ENCODE assay signal across 12 mouse cellular contexts in genomic region chr7:127234777-127235176, GRCm38 (mm10). TPM values are rescaled to one million over a fixed set of nuclear protein-coding genes. Genes with fewer than 3 reads are reported as not detected.
DNase-seq lines count a peak whose midpoint lies in the region; ATAC-seq and TF ChIP-seq lines count a peak whose summit lies in the region.
"Had no signal": no experiment of that assay in that cellular context is flagged by ENCODE, and none has a peak within 500 bp of the region (broad histone marks: within the 10 kb centered on the region; RNA-seq: fewer than 3 reads in every experiment).

No protein-coding gene starts in this region.

- H3K4me2 ChIP-seq in heart, embryonic 12.5 days, result 0 out of 2 replicates have a peak overlapping the region, but pooled peaks have one; percentile 4
- peak overlapping the region; percentile 87 for H3K4me2 ChIP-seq in hindbrain, embryonic 13.5 days
- H3K4me2 ChIP-seq in neural tube, embryonic 14.5 days (ENCODE audit: low read depth, low read length), result 0 out of 2 replicates have a peak overlapping the region, but pooled peaks have one; percentile 0

- no peaks in the 10 kb centered on the region for H3K9me3 ChIP-seq in heart, embryonic 12.5 days (replicated peaks)
- no peaks in the 10 kb centered on the region for H3K9me3 ChIP-seq in hindbrain, embryonic 13.5 days
- no peaks in the 10 kb centered on the region for H3K9me3 ChIP-seq in neural tube, embryonic 14.5 days (ENCODE audit: control insufficient read depth, low read length)
- H3K9me3 ChIP-seq: embryonic facial prominence, embryonic 15.5 days had no signal

- no peak for DNase-seq in heart, postnatal 4 days
- DNase-seq in ovary, adult 18-20 months (ENCODE audit: low spot score), result peak; percentile 51
- no peak for DNase-seq in ovary, postnatal 14 days (ENCODE audit: low spot score)
- DNase-seq in kidney, adult 11 months, result no peak
- DNase-seq in heart, adult 2 months, result no peak
- DNase-seq: heart, postnatal 14 days; thymus, postnatal 14 days had no signal

- no peak for ATAC-seq in heart, embryonic 12.5 days (ENCODE audit: insufficient number of reproducible peaks, low FRiP score)
- no peak for ATAC-seq in hindbrain, embryonic 13.5 days (ENCODE audit: low FRiP score)
- no peak for ATAC-seq in neural tube, embryonic 14.5 days (ENCODE audit: low read depth)
- ATAC-seq: lung, postnatal 0 days had no signal

- no peak for TF ChIP-seq EP300 in heart, adult 2 months (IDR thresholded peaks at IDR 0.05; ENCODE audit: insufficient read depth, low read depth, low read length)

- TF ChIP-seq CTCF in heart, adult 2 months (IDR thresholded peaks at IDR 0.05), result no peak

- peaks cover 57% of the 10 kb centered on the region for H3K36me3 ChIP-seq in heart, embryonic 12.5 days
- peaks cover 52% of the 10 kb centered on the region for H3K36me3 ChIP-seq in hindbrain, embryonic 13.5 days
- H3K36me3 ChIP-seq in neural tube, embryonic 14.5 days (ENCODE audit: control insufficient read depth, insufficient read depth, low read length), result peaks cover 23% of the 10 kb centered on the region
- peaks cover 4% of the 10 kb centered on the region for H3K36me3 ChIP-seq in heart, adult 2 months (ENCODE audit: control insufficient read depth, insufficient read depth, low read length)

- peaks cover 3% of the 10 kb centered on the region for H3K79me2 ChIP-seq in heart, adult 2 months (replicated peaks; ENCODE audit: control insufficient read depth, insufficient read depth, low read length)

- no peak overlapping the region for H3K4me3 ChIP-seq in heart, embryonic 12.5 days
- H3K4me3 ChIP-seq in hindbrain, embryonic 13.5 days, result no peak overlapping the region
- H3K4me3 ChIP-seq in neural tube, embryonic 14.5 days (ENCODE audit: low read depth, low read length), result no peak overlapping the region
- H3K4me3 ChIP-seq in heart, adult 2 months, result no peak overlapping the region

- intact Hi-C loops in heart, adult 2 months (cut with DNase I), result loop anchor here (5.0 kb wide), 1 partner anchor 117 kb away; no protein-coding TSS in a partner anchor

- no peaks in the 10 kb centered on the region for H3K27me3 ChIP-seq in heart, embryonic 12.5 days (replicated peaks)
- no peaks in the 10 kb centered on the region for H3K27me3 ChIP-seq in hindbrain, embryonic 13.5 days
- 0 out of 2 replicates have a peak, but pooled peaks cover 2% of the 10 kb centered on the region for H3K27me3 ChIP-seq in neural tube, embryonic 14.5 days (ENCODE audit: control insufficient read depth, insufficient read depth, low read length)
- no peaks in the 10 kb centered on the region for H3K27me3 ChIP-seq in heart, adult 2 months (ENCODE audit: control insufficient read depth, insufficient read depth, low read length)
- H3K27me3 ChIP-seq: embryonic facial prominence, embryonic 15.5 days had no signal

- H3K9ac ChIP-seq in heart, embryonic 12.5 days, result peak overlapping the region; percentile 51; the same call in 1 of the 2 replicates
- H3K9ac ChIP-seq in hindbrain, embryonic 13.5 days, result no peak overlapping the region
- H3K9ac ChIP-seq in neural tube, embryonic 14.5 days (replicated peaks; ENCODE audit: low read depth, low read length), result no peak overlapping the region
- no peak overlapping the region for H3K9ac ChIP-seq in heart, adult 2 months (ENCODE audit: low read depth, low read length)
- H3K9ac ChIP-seq: embryonic facial prominence, embryonic 15.5 days had no signal

- H3K27ac ChIP-seq in heart, embryonic 12.5 days (ENCODE audit: poor library complexity, severe bottlenecking), result no peak overlapping the region
- no peak overlapping the region for H3K27ac ChIP-seq in hindbrain, embryonic 13.5 days
- no peak overlapping the region for H3K27ac ChIP-seq in neural tube, embryonic 14.5 days (ENCODE audit: low read depth, low read length)
- no peak overlapping the region for H3K27ac ChIP-seq in heart, adult 2 months
- H3K27ac ChIP-seq: embryonic facial prominence, embryonic 15.5 days had no signal

- H3K4me1 ChIP-seq in heart, embryonic 12.5 days (replicated peaks), result peaks cover 27% of the 10 kb centered on the region
- peaks cover 52% of the 10 kb centered on the region for H3K4me1 ChIP-seq in hindbrain, embryonic 13.5 days (replicated peaks)
- peaks cover 22% of the 10 kb centered on the region for H3K4me1 ChIP-seq in neural tube, embryonic 14.5 days (ENCODE audit: control insufficient read depth, insufficient read depth, low read length)
- H3K4me1 ChIP-seq in heart, adult 2 months (ENCODE audit: control insufficient read depth, insufficient read depth, low read length), result peaks cover 5% of the 10 kb centered on the region

- TF ChIP-seq POLR2A in heart, adult 2 months (IDR thresholded peaks at IDR 0.05; ENCODE audit: insufficient read depth, low read depth, low read length), result no peak

- 94% methylated on average over 2 of the region's 2 CpGs for WGBS in heart, embryonic 12.5 days
- WGBS in hindbrain, embryonic 13.5 days, result 94% methylated on average over 2 of the region's 2 CpGs
- 90% methylated on average over 2 of the region's 2 CpGs for WGBS in neural tube, embryonic 14.5 days
- WGBS in heart, adult 2 months, result 100% methylated on average over 2 of the region's 2 CpGs

RNA-seq across cellular contexts. Expression of gene Sept1, which starts 1.8 kb away (rescaled TPM):
- polyA plus RNA-seq in heart, embryonic 12.5 days (2016; fragmentation: Nextera tagmentation; extraction: Ambion mirVana), result 22.1 and 28.2 TPM in 2 replicates
- total RNA-seq in heart, postnatal 4 days (2021), result 10 to 100 TPM; 11.2 to 12.1 TPM
- 21.8 and 23.1 TPM in 2 replicates for polyA plus RNA-seq in hindbrain, embryonic 13.5 days (2015; fragmentation: Nextera tagmentation; extraction: Ambion mirVana)
- polyA plus RNA-seq in neural tube, embryonic 14.5 days (2014; fragmentation: Nextera tagmentation; extraction: Ambion mirVana), result 7.2 and 9.1 TPM in 2 replicates
- total RNA-seq in heart, adult 2 months (2021), result 1 to 10 TPM; 2.5 to 4.7 TPM
- polyA plus RNA-seq in heart, adult 2 months (2012; rRNA removed), result 6.2 and 13.0 TPM in 2 replicates

RNA-seq across cellular contexts. Expression of gene Zfp553, which starts 1.9 kb away (rescaled TPM):
- 23.8 and 25.3 TPM in 2 replicates for polyA plus RNA-seq in heart, embryonic 12.5 days (2016; fragmentation: Nextera tagmentation; extraction: Ambion mirVana)
- total RNA-seq in heart, postnatal 4 days (2021), result 10 to 100 TPM in 1 of 2 experiments, 1 to 10 TPM in 1; 9.2 to 10.8 TPM
- polyA plus RNA-seq in hindbrain, embryonic 13.5 days (2015; fragmentation: Nextera tagmentation; extraction: Ambion mirVana), result 58.8 and 61.9 TPM in 2 replicates
- 21.5 and 24.0 TPM in 2 replicates for polyA plus RNA-seq in neural tube, embryonic 14.5 days (2014; fragmentation: Nextera tagmentation; extraction: Ambion mirVana)
- total RNA-seq in heart, adult 2 months (2021), result 1 to 10 TPM; 6.0 to 6.3 TPM
- polyA plus RNA-seq in heart, adult 2 months (2012; rRNA removed), result 5.0 and 6.5 TPM in 2 replicates

RNA-seq across cellular contexts. Expression of gene Zfp771, which starts 9.3 kb away (rescaled TPM):
- 32.7 and 34.4 TPM in 2 replicates for polyA plus RNA-seq in heart, embryonic 12.5 days (2016; fragmentation: Nextera tagmentation; extraction: Ambion mirVana)
- total RNA-seq in heart, postnatal 4 days (2021), result 10 to 100 TPM; 11.6 to 14.2 TPM
- 54.4 and 57.4 TPM in 2 replicates for polyA plus RNA-seq in hindbrain, embryonic 13.5 days (2015; fragmentation: Nextera tagmentation; extraction: Ambion mirVana)
- 68.1 and 68.8 TPM in 2 replicates for polyA plus RNA-seq in neural tube, embryonic 14.5 days (2014; fragmentation: Nextera tagmentation; extraction: Ambion mirVana)
- total RNA-seq in heart, adult 2 months (2021), result 10 to 100 TPM; 14.7 to 21.0 TPM
- 16.9 and 30.0 TPM in 2 replicates for polyA plus RNA-seq in heart, adult 2 months (2012; rRNA removed)

RNA-seq across cellular contexts. Expression of gene Dctpp1, which starts 25.7 kb away (rescaled TPM):
- polyA plus RNA-seq in heart, embryonic 12.5 days (2016; fragmentation: Nextera tagmentation; extraction: Ambion mirVana), result 162 and 163 TPM in 2 replicates
- total RNA-seq in heart, postnatal 4 days (2021), result 10 to 100 TPM; 62.0 to 64.5 TPM
- polyA plus RNA-seq in hindbrain, embryonic 13.5 days (2015; fragmentation: Nextera tagmentation; extraction: Ambion mirVana), result 121 and 124 TPM in 2 replicates
- polyA plus RNA-seq in neural tube, embryonic 14.5 days (2014; fragmentation: Nextera tagmentation; extraction: Ambion mirVana), result 109 and 138 TPM in 2 replicates
- total RNA-seq in heart, adult 2 months (2021), result 10 to 100 TPM; 38.7 to 44.6 TPM
- polyA plus RNA-seq in heart, adult 2 months (2012; rRNA removed), result 42.0 and 46.6 TPM in 2 replicates

RNA-seq across cellular contexts. Expression of gene Mylpf, which starts 26.1 kb away (rescaled TPM):
- 17.8 and 20.0 TPM in 2 replicates for polyA plus RNA-seq in heart, embryonic 12.5 days (2016; fragmentation: Nextera tagmentation; extraction: Ambion mirVana)
- 10 to 100 TPM in 1 of 2 experiments, 1 to 10 TPM in 1; 3.1 to 33.0 TPM for total RNA-seq in heart, postnatal 4 days (2021)
- 11.0 and 15.5 TPM in 2 replicates for polyA plus RNA-seq in hindbrain, embryonic 13.5 days (2015; fragmentation: Nextera tagmentation; extraction: Ambion mirVana)
- 8.5 and 12.5 TPM in 2 replicates for polyA plus RNA-seq in neural tube, embryonic 14.5 days (2014; fragmentation: Nextera tagmentation; extraction: Ambion mirVana)
- total RNA-seq in heart, adult 2 months (2021), result 1 to 10 TPM; 3.5 TPM
- polyA plus RNA-seq in heart, adult 2 months (2012; rRNA removed), result 0.74 and 1.1 TPM in 2 replicates

Comparison
In these comparisons a context has a peak if more than half of its experiments do, and no peak if none do; other contexts are left out.
1. H3K4me2 ChIP-seq: peak in every context shown above with its lines; median percentile 87 in hindbrain, embryonic 13.5 days; 4 in heart, embryonic 12.5 days; 0 in neural tube, embryonic 14.5 days.